Mouse (Mus musculus): ENCODE data around the gene Sned1. TPM values are rescaled to one million over a fixed set of nuclear protein-coding genes. Genes with fewer than 3 reads are reported as not detected.
A peak's percentile ranks its signal among the peaks of the same experiment; 100 is the strongest.
"Not testable (repeated sequence)": the region's sequence is repeated elsewhere in the genome, so short reads cannot be mapped to it uniquely, and the experiment has no call there.

Sned1 gene
- 10 to 100 TPM in 1 of 4 experiments, 1 to 10 TPM in 3; 5.7 to 12.3 (median 7.2) TPM for total RNA-seq (2022)

- peak; percentile 90 for DNase-seq (ENCODE audit: low spot score)
These were observed at the start of gene Sned1 for GRCm38 (mm10) chr1:93235576-93236544. Gene Sned1 (plus strand): TSS chr1:93235841.

GRCm38 (mm10) chr1:93190726-93191305 lies 44.8 kb upstream of the Sned1 start:
- no peak for DNase-seq (ENCODE audit: low spot score)

GRCm38 (mm10) chr1:93194961-93195360 lies 40.7 kb upstream of the Sned1 start:
- no peak for DNase-seq (ENCODE audit: low spot score)

GRCm38 (mm10) chr1:93197454-93197853 lies 38.2 kb upstream of the Sned1 start:
- not testable (repeated sequence) for DNase-seq (ENCODE audit: low spot score)

GRCm38 (mm10) chr1:93197916-93198315 lies 37.7 kb upstream of the Sned1 start:
- no peak for DNase-seq (ENCODE audit: low spot score)

GRCm38 (mm10) chr1:93206277-93206970 lies 29.2 kb upstream of the Sned1 start:
- no peak for DNase-seq (ENCODE audit: low spot score)

- no peak for DNase-seq (ENCODE audit: low spot score)
These were observed 28.0 kb upstream of the Sned1 start for GRCm38 (mm10) chr1:93207536-93208064.

GRCm38 (mm10) chr1:93210213-93210641 lies 25.4 kb upstream of the Sned1 start:
- DNase-seq (ENCODE audit: low spot score) = peak; percentile 69

GRCm38 (mm10) chr1:93211019-93211418 lies 24.6 kb upstream of the Sned1 start:
- DNase-seq (ENCODE audit: low spot score) = no peak

- DNase-seq (ENCODE audit: low spot score) = no peak
These were observed 24.0 kb upstream of the Sned1 start for GRCm38 (mm10) chr1:93211549-93212220.

GRCm38 (mm10) chr1:93212441-93212840 lies 23.2 kb upstream of the Sned1 start:
- DNase-seq (ENCODE audit: low spot score) = no peak

- DNase-seq (ENCODE audit: low spot score) = no peak
These were observed 21.0 kb upstream of the Sned1 start for GRCm38 (mm10) chr1:93214612-93215011.

- no peak for DNase-seq (ENCODE audit: low spot score)
These were observed 18.7 kb upstream of the Sned1 start for GRCm38 (mm10) chr1:93216839-93217497.

- no peak for DNase-seq (ENCODE audit: low spot score)
These were observed 18.1 kb upstream of the Sned1 start for GRCm38 (mm10) chr1:93217530-93217929.

GRCm38 (mm10) chr1:93220776-93221175 lies 14.9 kb upstream of the Sned1 start:
- no peak for DNase-seq (ENCODE audit: low spot score)

GRCm38 (mm10) chr1:93223972-93224371 lies 11.7 kb upstream of the Sned1 start:
- no peak for DNase-seq (ENCODE audit: low spot score)

GRCm38 (mm10) chr1:93225226-93225625 lies 10.4 kb upstream of the Sned1 start:
- no peak for DNase-seq (ENCODE audit: low spot score)

- DNase-seq (ENCODE audit: low spot score) = no peak
These were observed 9.7 kb upstream of the Sned1 start for GRCm38 (mm10) chr1:93225731-93226520.

GRCm38 (mm10) chr1:93227303-93227975 lies 8.2 kb upstream of the Sned1 start:
- DNase-seq (ENCODE audit: low spot score) = no peak
